Mouse (Mus musculus): ENCODE results near the gene Plekha8. TPM values are rescaled to one million over a fixed set of nuclear protein-coding genes. Genes with fewer than 3 reads are reported as not detected.

Gene Plekha8
- polyA plus RNA-seq, 1 experiment = 10.1 TPM

GRCm38 (mm10) chr6:54586911-54587310, 8.0 kb upstream of the Plekha8 start:
- no peak for DNase-seq (ENCODE audit: low read depth)

GRCm38 (mm10) chr6:54587683-54588082, 7.2 kb upstream of the Plekha8 start:
- no peak for DNase-seq (ENCODE audit: low read depth)

- no peak for DNase-seq (ENCODE audit: low read depth)
These were observed 6.7 kb upstream of the Plekha8 start for GRCm38 (mm10) chr6:54588212-54588611.

- DNase-seq (ENCODE audit: low read depth) = no peak
These were observed 4.2 kb upstream of the Plekha8 start for GRCm38 (mm10) chr6:54590691-54591090.

GRCm38 (mm10) chr6:54591778-54592177, 3.1 kb upstream of the Plekha8 start:
- DNase-seq (ENCODE audit: low read depth) = no peak

GRCm38 (mm10) chr6:54592938-54593535, 1.9 kb upstream of the Plekha8 start:
- peak; percentile 57 for DNase-seq (ENCODE audit: low read depth)

GRCm38 (mm10) chr6:54593766-54594468, 994 bp upstream of the Plekha8 start:
- no peak for DNase-seq (ENCODE audit: low read depth)

GRCm38 (mm10) chr6:54595330-54595878, 493 bp downstream of the Plekha8 start:
- DNase-seq (ENCODE audit: low read depth) = no peak

GRCm38 (mm10) chr6:54597208-54597607, 2.3 kb downstream of the Plekha8 start, which contains the start of gene Fkbp14:
Gene Fkbp14, minus strand, starts transcription at chr6:54597308.
- DNase-seq (ENCODE audit: low read depth) = no peak

- no peak for DNase-seq (ENCODE audit: low read depth)
These were observed 2.8 kb downstream of the Plekha8 start for GRCm38 (mm10) chr6:54597711-54598110.

- DNase-seq (ENCODE audit: low read depth) = no peak
These were observed 5.9 kb downstream of the Plekha8 start for GRCm38 (mm10) chr6:54600681-54601347.

GRCm38 (mm10) chr6:54602891-54603290, 8.0 kb downstream of the Plekha8 start:
- no peak for DNase-seq (ENCODE audit: low read depth)

- no peak for DNase-seq (ENCODE audit: low read depth)
These were observed 9.2 kb downstream of the Plekha8 start for GRCm38 (mm10) chr6:54604001-54604715.

- DNase-seq (ENCODE audit: low read depth) = no peak
These were observed 11.3 kb downstream of the Plekha8 start for GRCm38 (mm10) chr6:54606241-54606640.

- DNase-seq (ENCODE audit: low read depth) = no peak
These were observed 22.5 kb downstream of the Plekha8 start for GRCm38 (mm10) chr6:54617363-54617762.

- no peak for DNase-seq (ENCODE audit: low read depth)
These were observed 24.6 kb downstream of the Plekha8 start for GRCm38 (mm10) chr6:54619530-54619929.

- no peak for DNase-seq (ENCODE audit: low read depth)
These were observed 25.4 kb downstream of the Plekha8 start for GRCm38 (mm10) chr6:54620357-54620756.

GRCm38 (mm10) chr6:54628381-54628780, 33.5 kb downstream of the Plekha8 start:
- DNase-seq (ENCODE audit: low read depth) = no peak

- DNase-seq (ENCODE audit: low read depth) = no peak
These were observed 34.8 kb downstream of the Plekha8 start for GRCm38 (mm10) chr6:54629734-54630133.

GRCm38 (mm10) chr6:54631462-54631861, 36.6 kb downstream of the Plekha8 start:
- DNase-seq (ENCODE audit: low read depth) = no peak

GRCm38 (mm10) chr6:54639877-54640276, 45.0 kb downstream of the Plekha8 start:
- DNase-seq (ENCODE audit: low read depth) = no peak

GRCm38 (mm10) chr6:54641953-54642352, 47.0 kb downstream of the Plekha8 start:
- DNase-seq (ENCODE audit: low read depth) = no peak

Measured in gonadal fat pad, adult 2 months (tissue).